Mouse (Mus musculus) MEL (cell line): Measurements from ENCODE around the gene Iqsec1. TPM values are rescaled to one million over a fixed set of nuclear protein-coding genes. Genes with fewer than 3 reads are reported as not detected.

ENCODE experiments used
- DNase-seq: peaks from one replicate; pipeline ENCODE4 v3.0.0; 2011; ENCODE audit warnings: low read depth, low spot score
- H3K27ac ChIP-seq: 2 replicates; pipeline ENCODE4 v1.5.1; 2012; ENCODE audit warnings: low read depth, mild to moderate bottlenecking, control low read depth, low read length, moderate library complexity; ENCODE audit not compliant: control insufficient read depth
- H3K27me3 ChIP-seq, 2 experiments: fragments of 150-350 bp in 1 of 2; sonication (generic) in 1 of 2; 2 replicates each; pipeline ENCODE4 v1.6.1; 2012; ENCODE audit warnings: low read length in 2 of 2, mild to moderate bottlenecking in 2 of 2, improper control_type of control experiment in 1 of 2, moderate library complexity in 1 of 2; ENCODE audit not compliant: insufficient read depth in 2 of 2, control insufficient read depth in 1 of 2
- H3K36me3 ChIP-seq, 2 experiments: 2 replicates each; pipeline ENCODE4 v1.6.1; 2012 to 2014; ENCODE audit warnings: low read length in 2 of 2, improper control_type of control experiment in 1 of 2, inconsistent platforms in 1 of 2, mild to moderate bottlenecking in 1 of 2; ENCODE audit not compliant: insufficient read depth in 2 of 2, control insufficient read depth in 1 of 2
- H3K4me1 ChIP-seq, 2 experiments: fragments of 150-350 bp in 1 of 2; sonication (generic) in 1 of 2; 2 replicates each; pipeline ENCODE4 v1.6.1; 2012; ENCODE audit warnings: low read length in 2 of 2, improper control_type of control experiment in 1 of 2, mild to moderate bottlenecking in 1 of 2; ENCODE audit not compliant: insufficient read depth in 2 of 2, control insufficient read depth in 1 of 2
- H3K4me3 ChIP-seq, 2 experiments: fragments of 150-350 bp in 1 of 2; sonication (generic) in 1 of 2; 2 replicates each; pipeline ENCODE4 v1.5.1; 2012; ENCODE audit warnings: low read depth in 2 of 2, low read length in 2 of 2, mild to moderate bottlenecking in 2 of 2, moderate library complexity in 2 of 2, control low read depth in 1 of 2, improper control_type of control experiment in 1 of 2; ENCODE audit not compliant: control insufficient read depth in 1 of 2, insufficient read depth in 1 of 2
- H3K79me2 ChIP-seq: 2 replicates; pipeline ENCODE4 v1.6.1; 2012; ENCODE audit warnings: mild to moderate bottlenecking, low read length, moderate library complexity; ENCODE audit not compliant: control insufficient read depth, poor library complexity, insufficient read depth
- H3K9ac ChIP-seq: 2 replicates; pipeline ENCODE4 v1.6.1; 2012; ENCODE audit warnings: low read depth, mild to moderate bottlenecking, control low read depth, low read length, moderate library complexity; ENCODE audit not compliant: control insufficient read depth, poor library complexity, severe bottlenecking
- H3K9me3 ChIP-seq: fragments of 150-350 bp; sonication (generic); replicated peaks from 2 replicates; pipeline ENCODE4 v1.6.1; 2012; ENCODE audit warnings: mild to moderate bottlenecking, low read length, improper control_type of control experiment, moderate library complexity; ENCODE audit not compliant: insufficient read depth
- BHLHE40 ChIP-seq: IDR thresholded peaks from 2 replicates; pipeline ENCODE4 v1.6.1; 2012; ENCODE audit warnings: low read depth, mild to moderate bottlenecking, inconsistent platforms, low read length, improper control_type of control experiment, borderline replicate concordance
- CTCF ChIP-seq, 3 experiments: IDR thresholded peaks in 2 of 3; conservative IDR thresholded peaks in 1 of 3; 2 replicates each; pipeline ENCODE4 v1.5.1; 2011 to 2012; ENCODE audit warnings: low read length in 3 of 3, low read depth in 2 of 3, mild to moderate bottlenecking in 2 of 3, improper control_type of control experiment in 1 of 3, inconsistent platforms in 1 of 3, mixed read lengths in 1 of 3, moderate library complexity in 1 of 3; ENCODE audit not compliant: control insufficient read depth in 1 of 3, insufficient read depth in 1 of 3, poor library complexity in 1 of 3, severe bottlenecking in 1 of 3
- ELF1 ChIP-seq: IDR thresholded peaks from 2 replicates; pipeline ENCODE4 v1.6.1; 2014; ENCODE audit warnings: low read depth, mild to moderate bottlenecking, inconsistent platforms, low read length, improper control_type of control experiment, moderate library complexity
- EP300 ChIP-seq, 2 experiments: IDR thresholded peaks; 2 replicates each; pipeline ENCODE4 v1.6.1; 2011; ENCODE audit warnings: improper control_type of control experiment in 2 of 2, low read length in 2 of 2, low read depth in 1 of 2, mild to moderate bottlenecking in 1 of 2
- ETS1 ChIP-seq: IDR thresholded peaks from 2 replicates; pipeline ENCODE4 v1.6.1; 2012; ENCODE audit warnings: low read depth, mild to moderate bottlenecking, inconsistent platforms, low read length, improper control_type of control experiment, moderate library complexity
- GATA1 ChIP-seq: IDR thresholded peaks from 2 replicates; pipeline ENCODE4 v1.6.1; 2011; ENCODE audit warnings: low read depth, low read length, improper control_type of control experiment
- HCFC1 ChIP-seq: IDR thresholded peaks from 2 replicates; pipeline ENCODE4 v1.6.1; 2012; ENCODE audit warnings: low read depth, mild to moderate bottlenecking, inconsistent platforms, low read length, improper control_type of control experiment, moderate library complexity
- KAT2A ChIP-seq: conservative IDR thresholded peaks from 2 replicates; pipeline ENCODE4 v1.6.1; 2012; ENCODE audit warnings: low read depth, low read length, improper control_type of control experiment, inconsistent platforms
- MEF2A ChIP-seq: IDR thresholded peaks from 2 replicates; pipeline ENCODE4 v1.6.1; 2014; ENCODE audit warnings: low read depth, mild to moderate bottlenecking, inconsistent platforms, low read length, improper control_type of control experiment; ENCODE audit not compliant: poor library complexity, insufficient replicate concordance, severe bottlenecking; ENCODE audit errors: extremely low read depth
- MXI1 ChIP-seq: IDR thresholded peaks from 2 replicates; pipeline ENCODE4 v1.6.1; 2011; ENCODE audit warnings: mild to moderate bottlenecking, low read depth, low read length, improper control_type of control experiment
- POLR2A ChIP-seq, 2 experiments: IDR thresholded peaks; 2 replicates each; pipeline ENCODE4 v1.6.1; 2011 to 2012; ENCODE audit warnings: low read length in 2 of 2, mild to moderate bottlenecking in 2 of 2, control low read depth in 1 of 2, improper control_type of control experiment in 1 of 2, low read depth in 1 of 2, moderate library complexity in 1 of 2; ENCODE audit not compliant: control insufficient read depth in 1 of 2, insufficient read depth in 1 of 2, poor library complexity in 1 of 2
- POLR2AphosphoS2 ChIP-seq: IDR thresholded peaks from 2 replicates; pipeline ENCODE4 v1.6.1; 2011; ENCODE audit warnings: low read length, improper control_type of control experiment
- RCOR1 ChIP-seq: IDR thresholded peaks from 2 replicates; pipeline ENCODE4 v1.6.1; 2012; ENCODE audit warnings: low read depth, mild to moderate bottlenecking, inconsistent platforms, low read length, improper control_type of control experiment
- SIN3A ChIP-seq: IDR thresholded peaks from 2 replicates; pipeline ENCODE4 v1.6.1; 2012; ENCODE audit warnings: low read length, improper control_type of control experiment, inconsistent platforms
- ZC3H11A ChIP-seq: IDR thresholded peaks from 2 replicates; pipeline ENCODE4 v1.6.1; 2012; ENCODE audit warnings: low read depth, mild to moderate bottlenecking, inconsistent platforms, low read length, improper control_type of control experiment
- ZKSCAN1 ChIP-seq: IDR thresholded peaks from 2 replicates; pipeline ENCODE4 v1.6.1; 2012; ENCODE audit warnings: low read depth, mild to moderate bottlenecking, inconsistent platforms, low read length, improper control_type of control experiment, moderate library complexity
- ZMIZ1 ChIP-seq: IDR thresholded peaks from 2 replicates; pipeline ENCODE4 v1.6.1; 2012; ENCODE audit warnings: low read depth, mild to moderate bottlenecking, inconsistent platforms, low read length, improper control_type of control experiment, moderate library complexity
- ZNF384 ChIP-seq: IDR thresholded peaks from 2 replicates; pipeline ENCODE4 v1.6.1; 2012; ENCODE audit warnings: low read depth, mild to moderate bottlenecking, inconsistent platforms, low read length, improper control_type of control experiment
- polyA plus RNA-seq, 2 experiments: library from polyadenylated mRNA; stranded (reverse) in 1 of 2; unstranded in 1 of 2; fragments of >175 nt in 1 of 2; fragments of >200 nt in 1 of 2; gene quantifications; 2 replicates each; pipeline versions ENCODE4 v1.2.1 to v1.2.4; 2012; ENCODE audit warnings: low replicate concordance in 2 of 2, low read depth in 1 of 2; ENCODE audit not compliant: insufficient read length in 2 of 2, insufficient read depth in 1 of 2, missing spikeins in 1 of 2
- total RNA-seq: library from RNA; depleted of rRNA; stranded (reverse); fragments of 300-350 nt; gene quantifications from 2 replicates; pipeline ENCODE4 v1.2.3, GENCODE M21; 2012

Iqsec1 gene
- total and polyA plus RNA-seq, 3 experiments: 14.8 to 73.4 (median 30.8) TPM

- no peak for TF ChIP-seq EP300 (IDR thresholded peaks at IDR 0.05; ENCODE audit: low read depth in 1 of 2, low read length in 2 of 2)
- no peak for TF ChIP-seq POLR2A (IDR thresholded peaks at IDR 0.05; ENCODE audit: control insufficient read depth in 1 of 2, insufficient read depth in 1 of 2, low read depth in 1 of 2, low read length in 2 of 2, poor library complexity in 1 of 2)
- no peak for TF ChIP-seq MXI1
- no peak for TF ChIP-seq KAT2A
- no peak for TF ChIP-seq HCFC1
- no peak for TF ChIP-seq RCOR1
- TF ChIP-seq ETS1: no peak
- no peak for TF ChIP-seq ZNF384
- TF ChIP-seq GATA1: no peak
- no peak for TF ChIP-seq POLR2AphosphoS2
- TF ChIP-seq ELF1: no peak
- no peak for TF ChIP-seq SIN3A
- TF ChIP-seq ZMIZ1: no peak
- TF ChIP-seq MEF2A: no peak
- no peak for TF ChIP-seq ZC3H11A
- TF ChIP-seq BHLHE40: no peak
- no peak for TF ChIP-seq CTCF (IDR thresholded peaks at IDR 0.05 in 2 of 3, conservative IDR thresholded peaks at IDR 0.05 in 1 of 3; ENCODE audit: control insufficient read depth in 1 of 3, insufficient read depth in 1 of 3, low read depth in 2 of 3, low read length in 3 of 3, poor library complexity in 1 of 3, severe bottlenecking in 1 of 3)
- no peak for DNase-seq
- no peaks in the 10 kb centered on the region for H3K27me3 ChIP-seq
- H3K4me3 ChIP-seq: no peak overlapping the region
- H3K79me2 ChIP-seq: no peaks in the 10 kb centered on the region
- no peaks in the 10 kb centered on the region for H3K36me3 ChIP-seq
- H3K9me3 ChIP-seq: no peaks in the 10 kb centered on the region
- H3K4me1 ChIP-seq: no peaks in the 10 kb centered on the region
- H3K9ac ChIP-seq: no peak overlapping the region
- H3K27ac ChIP-seq: no peak overlapping the region
Observed at GRCm38 (mm10) chr6:90649279-90649678, 339.2 kb downstream of the Iqsec1 start.

- H3K27ac ChIP-seq: no peak overlapping the region
- H3K9ac ChIP-seq: no peak overlapping the region
- no peak overlapping the region for H3K4me3 ChIP-seq
- H3K4me1 ChIP-seq: no peaks in the 10 kb centered on the region
- H3K9me3 ChIP-seq: no peaks in the 10 kb centered on the region
- H3K79me2 ChIP-seq: no peaks in the 10 kb centered on the region
- no peaks in the 10 kb centered on the region for H3K27me3 ChIP-seq
- no peaks in the 10 kb centered on the region; a peak in 1 of 4 replicates for H3K36me3 ChIP-seq
- TF ChIP-seq MEF2A: no peak
- TF ChIP-seq ZNF384: no peak
- no peak for TF ChIP-seq ZKSCAN1
- no peak for DNase-seq
Observed at GRCm38 (mm10) chr6:90648391-90648790, 340.1 kb downstream of the Iqsec1 start.
